Comparison of ENCODE assay signal across 9 mouse cellular contexts in the genomic region with DNA sequence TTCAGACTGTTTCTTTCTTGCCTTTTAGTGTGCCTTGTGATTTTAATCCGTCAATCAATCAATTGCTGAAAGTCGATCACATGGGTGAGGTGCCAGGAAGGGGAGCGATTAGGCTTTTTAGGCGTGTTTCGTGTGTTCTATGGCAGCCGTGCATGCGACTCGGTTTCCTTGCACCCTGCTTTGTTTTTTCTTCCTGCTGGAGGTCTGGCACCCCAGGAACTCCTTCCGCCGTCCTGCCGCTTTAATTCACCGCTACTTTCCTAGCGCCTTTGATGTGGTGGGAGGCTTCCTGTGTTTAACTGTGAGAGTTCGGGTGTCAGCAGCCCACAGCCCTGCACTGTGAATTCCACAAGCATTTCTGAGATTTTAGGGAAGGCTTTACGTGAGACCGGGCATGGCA. TPM values are rescaled to one million over a fixed set of nuclear protein-coding genes. Genes with fewer than 3 reads are reported as not detected.
DNase-seq lines count a peak whose midpoint lies in the region; ATAC-seq and TF ChIP-seq lines count a peak whose summit lies in the region.
"Had no signal": no experiment of that assay in that cellular context is flagged by ENCODE, and none has a peak within 500 bp of the region (broad histone marks: within the 10 kb centered on the region; RNA-seq: fewer than 3 reads in every experiment).

No protein-coding gene starts in this region.

- H3K27ac ChIP-seq in heart, embryonic 13.5 days (replicated peaks), result no peak overlapping the region
- H3K27ac ChIP-seq in hindbrain, postnatal 0 days, result no peak overlapping the region
- H3K27ac ChIP-seq in neural tube, embryonic 13.5 days (replicated peaks), result no peak overlapping the region

- H3K27me3 ChIP-seq in heart, embryonic 13.5 days (replicated peaks), result peaks cover 12% of the 10 kb centered on the region; the same call in 1 of the 2 replicates
- no peaks in the 10 kb centered on the region for H3K27me3 ChIP-seq in hindbrain, postnatal 0 days (ENCODE audit: insufficient read depth, low read length)
- peaks cover 33% of the 10 kb centered on the region for H3K27me3 ChIP-seq in neural tube, embryonic 13.5 days

- under 1% methylated on average over 16 of the region's 16 CpGs for WGBS in heart, embryonic 13.5 days
- WGBS in hindbrain, postnatal 0 days, result 1% methylated on average over 16 of the region's 16 CpGs
- under 1% methylated on average over 16 of the region's 16 CpGs for WGBS in neural tube, embryonic 13.5 days

- intact Hi-C loops in heart, postnatal 10 days (cut with DNase I), result no loop called here

- TF ChIP-seq CTCF in hindbrain, postnatal 0 days (IDR thresholded peaks at IDR 0.05; ENCODE audit: low read depth), result no peak

- H3K4me1 ChIP-seq in heart, embryonic 13.5 days, result peaks cover 25% of the 10 kb centered on the region
- H3K4me1 ChIP-seq in hindbrain, postnatal 0 days (ENCODE audit: insufficient read depth, low read length), result 0 out of 2 replicates have a peak, but pooled peaks cover 5% of the 10 kb centered on the region
- peaks cover 19% of the 10 kb centered on the region for H3K4me1 ChIP-seq in neural tube, embryonic 13.5 days (replicated peaks)

- H3K9ac ChIP-seq in heart, embryonic 13.5 days, result peak overlapping the region; percentile 74
- H3K9ac ChIP-seq in hindbrain, postnatal 0 days (replicated peaks; ENCODE audit: low read length), result peak overlapping the region; percentile 39; the same call in 1 of the 2 replicates
- H3K9ac ChIP-seq in neural tube, embryonic 13.5 days, result peak overlapping the region; percentile 60

- H3K4me2 ChIP-seq in heart, embryonic 13.5 days, result peak overlapping the region; percentile 75
- H3K4me2 ChIP-seq in hindbrain, postnatal 0 days (ENCODE audit: low read depth, low read length), result peak overlapping the region; percentile 60
- peak overlapping the region; percentile 59 for H3K4me2 ChIP-seq in neural tube, embryonic 13.5 days

- H3K4me3 ChIP-seq in heart, embryonic 13.5 days, result peak overlapping the region; percentile 45
- peak overlapping the region; percentile 27 for H3K4me3 ChIP-seq in hindbrain, postnatal 0 days (ENCODE audit: low read length)
- H3K4me3 ChIP-seq in neural tube, embryonic 13.5 days, result peak overlapping the region; percentile 33

- no peaks in the 10 kb centered on the region for H3K36me3 ChIP-seq in heart, embryonic 13.5 days
- H3K36me3 ChIP-seq in hindbrain, postnatal 0 days (ENCODE audit: insufficient read depth, low read length), result no peaks in the 10 kb centered on the region
- no peaks in the 10 kb centered on the region for H3K36me3 ChIP-seq in neural tube, embryonic 13.5 days

- peaks cover 6% of the 10 kb centered on the region; the same call in 1 of the 2 replicates for H3K9me3 ChIP-seq in heart, embryonic 13.5 days
- no peaks in the 10 kb centered on the region for H3K9me3 ChIP-seq in hindbrain, postnatal 0 days (ENCODE audit: low read length)
- H3K9me3 ChIP-seq in neural tube, embryonic 13.5 days, result no peaks in the 10 kb centered on the region

- ATAC-seq in heart, embryonic 13.5 days (ENCODE audit: extremely low read depth, insufficient number of reproducible peaks, low FRiP score, low TSS enrichment), result no peak
- ATAC-seq in activated CD4-positive, CD25-positive, alpha-beta regulatory T cell, adult 4 months, result peak; percentile 91
- no peak for ATAC-seq in hindbrain, postnatal 0 days
- no peak for ATAC-seq in neural tube, embryonic 13.5 days (ENCODE audit: low read depth)

- DNase-seq in heart, postnatal 10 days, result no peak
- DNase-seq in hindbrain, postnatal 0 days (ENCODE audit: low spot score), result no peak
- DNase-seq in frontal cortex, postnatal 25 days (ENCODE audit: low spot score in 2 of 2), result no peak
- DNase-seq in ovary, adult 18-20 months (ENCODE audit: low spot score), result no peak
- DNase-seq in heart, adult 18-20 months, result no peak

RNA-seq across cellular contexts. Expression of a gene that starts 10.2 kb away (rescaled TPM):
- polyA plus RNA-seq in heart, embryonic 13.5 days (2015; fragmentation: Nextera tagmentation; extraction: Ambion mirVana), result 21.4 TPM in 2 replicates
- total RNA-seq in heart, postnatal 10 days (2021), result 1 to 10 TPM; 3.4 to 6.7 TPM
- polyA plus RNA-seq in activated CD4-positive, CD25-positive, alpha-beta regulatory T cell, adult 4 months (2017; shearing (Covaris generic)), result not detected
- 42.2 and 51.6 TPM in 2 replicates for total RNA-seq in hindbrain, postnatal 0 days (2014; rRNA removed)
- polyA plus RNA-seq in hindbrain, postnatal 0 days (2015; fragmentation: Nextera tagmentation; extraction: Ambion mirVana), result 28.9 and 29.0 TPM in 2 replicates
- polyA plus RNA-seq in neural tube, embryonic 13.5 days (2015; fragmentation: Nextera tagmentation; extraction: Ambion mirVana), result 27.0 and 28.7 TPM in 2 replicates
- total RNA-seq in heart, adult 18-20 months (2021), result 1 to 10 TPM; 2.8 to 3.2 TPM
- total RNA-seq: hematopoietic stem cell, adult 5-6 weeks had no signal

Comparison
In these comparisons a context has a peak if more than half of its experiments do, and no peak if none do; other contexts are left out.
1. RNA of a gene that starts 10.2 kb away (polyA plus RNA-seq): 28.9 to 29.0 TPM in hindbrain, postnatal 0 days, 27.0 to 28.7 TPM in neural tube, embryonic 13.5 days and 21.4 TPM in heart, embryonic 13.5 days; not detected in activated CD4-positive, CD25-positive, alpha-beta regulatory T cell, adult 4 months; every median in the first group is over 10 times any median in the second.
2. Peak in every context shown above with its lines, with median percentiles within 50 percentile points of each other: H3K4me2 ChIP-seq, H3K4me3 ChIP-seq and H3K9ac ChIP-seq.